Mouse (Mus musculus) E14TG2a.4 (cell line): ENCODE data around the gene Clrn1.
"Not testable (repeated sequence)": the region's sequence is repeated elsewhere in the genome, so short reads cannot be mapped to it uniquely, and the experiment has no call there.

Experiments
- H3K27me3 ChIP-seq: 2 replicates; pipeline ENCODE4 v1.6.1; 2014; ENCODE audit warnings: low read length, control low read depth; ENCODE audit not compliant: insufficient read depth
- H3K36me3 ChIP-seq: 2 replicates; pipeline ENCODE4 v1.6.1; 2014; ENCODE audit warnings: low read length, control low read depth; ENCODE audit not compliant: insufficient read depth
- H3K4me1 ChIP-seq: replicated peaks from 2 replicates; pipeline ENCODE4 v1.6.1; 2014; ENCODE audit warnings: low read depth, low read length, control low read depth
- H3K4me3 ChIP-seq: replicated peaks from 2 replicates; pipeline ENCODE4 v1.5.1; 2014; ENCODE audit warnings: mild to moderate bottlenecking, low read length
- H3K9me3 ChIP-seq: 2 replicates; pipeline ENCODE4 v1.6.1; 2014; ENCODE audit warnings: low read length, control low read depth
- CTCF ChIP-seq: conservative IDR thresholded peaks from 2 replicates; pipeline ENCODE4 v1.5.1; 2014; ENCODE audit warnings: low read length
- NANOG ChIP-seq: IDR thresholded peaks from 2 replicates; pipeline ENCODE4 v1.6.1; 2014; ENCODE audit warnings: borderline replicate concordance, low read length, mixed read lengths
- POU5F1 ChIP-seq: IDR thresholded peaks from 2 replicates; pipeline ENCODE4 v1.6.1; 2014; ENCODE audit warnings: low read length, borderline replicate concordance

Clrn1 gene

GRCm38 (mm10) chr3:58889670-58890069 lies 4.5 kb upstream of the Clrn1 start:
- no peaks in the 10 kb centered on the region for H3K27me3 ChIP-seq
- peaks cover 12% of the 10 kb centered on the region; the same call in 1 of the 2 replicates for H3K4me1 ChIP-seq
- TF ChIP-seq NANOG (no peak), CTCF (no peak), POU5F1 (no peak)
- H3K36me3 ChIP-seq: no peaks in the 10 kb centered on the region
- no peak overlapping the region for H3K4me3 ChIP-seq
- no peaks in the 10 kb centered on the region for H3K9me3 ChIP-seq

GRCm38 (mm10) chr3:58888131-58888715 lies 3.1 kb upstream of the Clrn1 start:
- H3K4me1 ChIP-seq: peaks cover 13% of the 10 kb centered on the region
- H3K36me3 ChIP-seq: no peaks in the 10 kb centered on the region
- no peaks in the 10 kb centered on the region for H3K9me3 ChIP-seq
- H3K4me3 ChIP-seq: no peak overlapping the region
- TF ChIP-seq NANOG (no peak), CTCF (no peak), POU5F1 (no peak)
- H3K27me3 ChIP-seq: no peaks in the 10 kb centered on the region

- Histone ChIP-seq H3K4me3 (no peak overlapping the region), H3K27me3 (no peaks in the 10 kb centered on the region), H3K9me3 (no peaks in the 10 kb centered on the region), H3K4me1 (peaks cover 18% of the 10 kb centered on the region), H3K36me3 (no peaks in the 10 kb centered on the region)
- TF ChIP-seq NANOG (no peak), CTCF (no peak), POU5F1 (no peak)
These were observed 2.6 kb upstream of the Clrn1 start for GRCm38 (mm10) chr3:58887719-58888118.

GRCm38 (mm10) chr3:58883511-58883907 lies 1.6 kb downstream of the Clrn1 start:
- no peaks in the 10 kb centered on the region for H3K27me3 ChIP-seq
- TF ChIP-seq CTCF: no peak
- no peak for TF ChIP-seq POU5F1
- no peak for TF ChIP-seq NANOG
- H3K36me3 ChIP-seq: no peaks in the 10 kb centered on the region
- no peak overlapping the region for H3K4me3 ChIP-seq
- peaks cover 21% of the 10 kb centered on the region for H3K4me1 ChIP-seq
- H3K9me3 ChIP-seq: no peaks in the 10 kb centered on the region

- TF ChIP-seq NANOG (no peak), POU5F1 (no peak), CTCF (no peak)
- Histone ChIP-seq H3K4me1 (peaks cover 16% of the 10 kb centered on the region), H3K9me3 (no peaks in the 10 kb centered on the region), H3K36me3 (no peaks in the 10 kb centered on the region), H3K4me3 (no peak overlapping the region), H3K27me3 (no peaks in the 10 kb centered on the region)
These were observed 2.1 kb downstream of the Clrn1 start for GRCm38 (mm10) chr3:58882878-58883510.

GRCm38 (mm10) chr3:58881016-58881415 lies 4.1 kb downstream of the Clrn1 start:
- no peaks in the 10 kb centered on the region for H3K36me3 ChIP-seq
- H3K9me3 ChIP-seq: no peaks in the 10 kb centered on the region
- no peaks in the 10 kb centered on the region for H3K27me3 ChIP-seq
- H3K4me1 ChIP-seq: peaks cover 13% of the 10 kb centered on the region
- H3K4me3 ChIP-seq: no peak overlapping the region
- TF ChIP-seq CTCF (no peak), POU5F1 (no peak), NANOG (no peak)

GRCm38 (mm10) chr3:58880181-58880580 lies 5.0 kb downstream of the Clrn1 start:
- TF ChIP-seq CTCF (no peak), POU5F1 (no peak), NANOG (no peak)
- H3K4me1 ChIP-seq: peaks cover 13% of the 10 kb centered on the region
- no peaks in the 10 kb centered on the region for H3K36me3 ChIP-seq
- no peak overlapping the region for H3K4me3 ChIP-seq
- H3K9me3 ChIP-seq: no peaks in the 10 kb centered on the region
- H3K27me3 ChIP-seq: no peaks in the 10 kb centered on the region

- H3K9me3 ChIP-seq, H3K27me3 ChIP-seq, H3K4me3 ChIP-seq, H3K36me3 ChIP-seq, H3K4me1 ChIP-seq: not testable (repeated sequence)
These were observed 13.3 kb downstream of the Clrn1 start for GRCm38 (mm10) chr3:58871882-58872281.

GRCm38 (mm10) chr3:58865690-58866089 lies 19.4 kb downstream of the Clrn1 start:
- H3K9me3 ChIP-seq: no peaks in the 10 kb centered on the region
- no peaks in the 10 kb centered on the region for H3K36me3 ChIP-seq
- H3K4me1 ChIP-seq: no peaks in the 10 kb centered on the region
- no peak overlapping the region for H3K4me3 ChIP-seq
- TF ChIP-seq POU5F1 (no peak), CTCF (no peak), NANOG (no peak)
- H3K27me3 ChIP-seq: no peaks in the 10 kb centered on the region
